Mouse (Mus musculus) ES-E14 (cell line): ENCODE measurements at regions not wholly inside any gene's neighbourhood (a gene's known extent, or its start where the extent isn't known, plus 50 kb on each side); places are given as distances from the start of the nearest gene placed in this dataset.
"Not testable (repeated sequence)": the region's sequence is repeated elsewhere in the genome, so short reads cannot be mapped to it uniquely, and the experiment has no call there.

Source experiments
- DNase-seq: peaks from one replicate; pipeline ENCODE4 v3.0.0-alpha.2; 2013; ENCODE audit warnings: low read depth, low spot score
- H3K27ac ChIP-seq: 2 replicates; pipeline ENCODE4 v1.5.1; 2012; ENCODE audit warnings: low read depth, mild to moderate bottlenecking, low read length, moderate library complexity, mixed read lengths; ENCODE audit not compliant: poor library complexity, insufficient read depth, severe bottlenecking
- H3K36me3 ChIP-seq: 2 replicates; pipeline ENCODE4 v1.6.1; 2012; ENCODE audit warnings: mild to moderate bottlenecking, low read length, moderate library complexity, mixed read lengths; ENCODE audit not compliant: control insufficient read depth, poor library complexity, insufficient read depth, severe bottlenecking
- H3K4me1 ChIP-seq, 2 experiments: fragments of 150-350 bp in 1 of 2; sonication (generic) in 1 of 2; 2 replicates each; pipeline ENCODE4 v1.6.1; 2012; ENCODE audit warnings: low read length in 2 of 2, mild to moderate bottlenecking in 1 of 2, mixed read lengths in 1 of 2; ENCODE audit not compliant: control insufficient read depth in 2 of 2, insufficient read depth in 2 of 2, poor library complexity in 1 of 2
- H3K4me3 ChIP-seq, 2 experiments: fragments of 150-350 bp in 1 of 2; sonication (generic) in 1 of 2; 2 replicates each; pipeline ENCODE4 v1.5.1; 2012; ENCODE audit warnings: low read length in 2 of 2, low read depth in 1 of 2, mild to moderate bottlenecking in 1 of 2, mixed read lengths in 1 of 2; ENCODE audit not compliant: insufficient read depth in 1 of 2, poor library complexity in 1 of 2, severe bottlenecking in 1 of 2
- H3K9ac ChIP-seq: 2 replicates; pipeline ENCODE4 v1.6.1; 2012; ENCODE audit warnings: low read depth, mild to moderate bottlenecking, low read length, mixed read lengths; ENCODE audit not compliant: poor library complexity, insufficient read depth, severe bottlenecking
- H3K9me3 ChIP-seq: fragments of 150-350 bp; sonication (generic); 2 replicates; pipeline ENCODE4 v1.6.1; 2012; ENCODE audit warnings: low read depth, mild to moderate bottlenecking, low read length; ENCODE audit not compliant: control insufficient read depth, insufficient read depth
- CHD2 ChIP-seq: IDR thresholded peaks from 2 replicates; pipeline ENCODE4 v1.6.1; 2014; ENCODE audit warnings: mild to moderate bottlenecking, low read depth, low read length, inconsistent platforms
- HCFC1 ChIP-seq: IDR thresholded peaks from 2 replicates; pipeline ENCODE4 v1.6.1; 2012; ENCODE audit warnings: low read length, inconsistent platforms, borderline replicate concordance; ENCODE audit not compliant: insufficient read depth
- MAFK ChIP-seq: IDR thresholded peaks from 2 replicates; pipeline ENCODE4 v1.6.1; 2014; ENCODE audit warnings: mild to moderate bottlenecking, low read depth, low read length, inconsistent platforms; ENCODE audit not compliant: insufficient read depth
- ZC3H11A ChIP-seq: IDR thresholded peaks from 2 replicates; pipeline ENCODE4 v1.6.1; 2012; ENCODE audit warnings: low read depth, mild to moderate bottlenecking, inconsistent platforms, low read length, borderline replicate concordance
- ZNF384 ChIP-seq: IDR thresholded peaks from 2 replicates; pipeline ENCODE4 v1.6.1; 2012; ENCODE audit warnings: low read depth, low read length, inconsistent platforms
- in situ Hi-C, 2 experiments: fragments of 600-800 bp; cut with MboI; formaldehyde crosslinking; loops; one replicate each; pipeline ENCODE4 v1.15.1; 2025; ENCODE audit warnings: low sequenced_read_pairs in 2 of 2, inconsistent platforms in 1 of 2; ENCODE audit not compliant: unreplicated experiment in 2 of 2

GRCm38 (mm10) chr6:53201281-53201956 lies 85.7 kb upstream of the Creb5 start:
- Histone ChIP-seq H3K4me1 (peaks cover 6 to 14% of the 10 kb centered on the region in 2 experiments), H3K36me3 (no peaks in the 10 kb centered on the region), H3K9me3 (peaks cover 2% of the 10 kb centered on the region; the same call in 1 of the 2 replicates), H3K9ac (no peak overlapping the region; the same call in 1 of the 2 replicates), H3K4me3 (0 out of 4 replicates have a peak overlapping the region, but pooled peaks of 1 of the 2 experiments have one; percentile 10), H3K27ac (peak overlapping the region; percentile 74; the same call in 1 of the 2 replicates)
- in situ Hi-C loops, result no loop called here
- TF ChIP-seq ZC3H11A (no peak), HCFC1 (no peak), MAFK (no peak), CHD2 (no peak), ZNF384 (no peak)
- DNase-seq, result peak; percentile 41

- Histone ChIP-seq H3K9me3 (no peaks in the 10 kb centered on the region), H3K36me3 (no peaks in the 10 kb centered on the region), H3K4me1 (peaks cover 7 to 18% of the 10 kb centered on the region in 2 experiments), H3K4me3 (no peak overlapping the region), H3K27ac (no peak overlapping the region), H3K9ac (no peak overlapping the region)
- no peak for DNase-seq
- in situ Hi-C loops, result no loop called here
- TF ChIP-seq ZC3H11A (no peak), MAFK (no peak), CHD2 (no peak), HCFC1 (no peak), ZNF384 (no peak)
Measured at GRCm38 (mm10) chr6:53199474-53199873, 87.6 kb upstream of the Creb5 start.

GRCm38 (mm10) chr6:53182131-53182530 lies 104.9 kb upstream of the Creb5 start:
- Histone ChIP-seq H3K9ac (peak overlapping the region; percentile 55), H3K4me3 (peak overlapping the region; percentile 58 to 72)
- H3K9me3 ChIP-seq, in situ Hi-C loops, H3K27ac ChIP-seq, H3K36me3 ChIP-seq, H3K4me1 ChIP-seq, DNase-seq: not testable (repeated sequence)

GRCm38 (mm10) chr6:53164423-53164841 lies 96.0 kb upstream of the Jazf1 start:
- in situ Hi-C loops, result no loop called here
- no peaks in the 10 kb centered on the region for H3K36me3 ChIP-seq
- H3K4me1 ChIP-seq, result peaks cover 0 to 4% of the 10 kb centered on the region in 2 experiments; a peak in 1 of 4 replicates
- no peak overlapping the region for H3K27ac ChIP-seq
- TF ChIP-seq ZC3H11A, result no peak
- H3K9me3 ChIP-seq, result no peaks in the 10 kb centered on the region
- no peak overlapping the region for H3K9ac ChIP-seq
- H3K4me3 ChIP-seq, result no peak overlapping the region; a peak in 1 of 4 replicates
- peak; percentile 19 for DNase-seq

DNA sequence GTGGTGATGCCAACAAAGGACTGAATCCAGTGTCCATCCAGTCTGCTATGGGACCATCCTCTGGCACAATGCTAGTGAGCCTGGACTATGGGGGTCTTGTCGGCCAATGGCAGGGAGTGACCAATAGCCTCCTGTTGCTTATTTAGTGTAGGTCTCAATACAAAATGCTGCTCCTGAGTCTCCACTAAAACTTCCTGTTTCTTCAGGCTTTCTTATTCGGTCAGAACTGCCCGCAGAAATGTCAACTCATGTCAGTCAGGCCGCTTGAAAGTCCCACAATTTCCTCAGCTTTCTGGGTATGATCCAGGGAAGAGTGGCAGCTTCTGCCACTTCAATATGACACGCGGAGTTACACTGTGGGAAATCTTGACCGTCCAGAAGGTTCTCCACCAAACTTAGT lies 94.7 kb upstream of the Jazf1 start:
- H3K36me3 ChIP-seq, result no peaks in the 10 kb centered on the region
- no peak for DNase-seq
- H3K9ac ChIP-seq, result no peak overlapping the region
- TF ChIP-seq HCFC1 (no peak), CHD2 (no peak), ZC3H11A (no peak)
- no peak overlapping the region for H3K4me3 ChIP-seq
- H3K27ac ChIP-seq, result no peak overlapping the region
- peaks cover 0 to 4% of the 10 kb centered on the region in 2 experiments; a peak in 1 of 4 replicates for H3K4me1 ChIP-seq
- H3K9me3 ChIP-seq, result no peaks in the 10 kb centered on the region
- in situ Hi-C loops, result no loop called here
